Mouse (Mus musculus) neural tube, embryonic 14.5 days (tissue): ENCODE measurements around the gene Fam117a. TPM values are rescaled to one million over a fixed set of nuclear protein-coding genes. Genes with fewer than 3 reads are reported as not detected.

Experiments used
- ATAC-seq: fragments of 200-750 bp; cut with Nextera tagmentation; 2 replicates; pipeline ENCODE4 v1.8.0; 2017; ENCODE audit warnings: low read depth, mild to moderate bottlenecking, moderate TSS enrichment, moderate library complexity
- H3K27ac ChIP-seq: fragments of 300-500 bp; sonication (generic); 2 replicates; pipeline ENCODE4 v1.5.1; 2014; ENCODE audit warnings: low read depth, mild to moderate bottlenecking, control low read depth, low read length, moderate library complexity, mixed read lengths
- H3K27me3 ChIP-seq: fragments of 300-500 bp; sonication (generic); 2 replicates; pipeline ENCODE4 v1.6.1; 2014; ENCODE audit warnings: low read length; ENCODE audit not compliant: control insufficient read depth, insufficient read depth
- H3K36me3 ChIP-seq: fragments of 300-500 bp; sonication (generic); 2 replicates; pipeline ENCODE4 v1.6.1; 2014; ENCODE audit warnings: low read length, mixed read lengths; ENCODE audit not compliant: control insufficient read depth, insufficient read depth
- H3K4me1 ChIP-seq: fragments of 300-500 bp; sonication (generic); 2 replicates; pipeline ENCODE4 v1.6.1; 2014; ENCODE audit warnings: low read length; ENCODE audit not compliant: control insufficient read depth, insufficient read depth
- H3K4me2 ChIP-seq: fragments of 300-500 bp; sonication (generic); 2 replicates; pipeline ENCODE4 v1.6.1; 2014; ENCODE audit warnings: mild to moderate bottlenecking, low read depth, low read length, control low read depth
- H3K4me3 ChIP-seq: fragments of 300-500 bp; sonication (generic); 2 replicates; pipeline ENCODE4 v1.5.1; 2014; ENCODE audit warnings: low read depth, low read length, control low read depth, mixed read lengths
- H3K9ac ChIP-seq: fragments of 300-500 bp; sonication (generic); replicated peaks from 2 replicates; pipeline ENCODE4 v1.6.1; 2014; ENCODE audit warnings: low read depth, mild to moderate bottlenecking, control low read depth, low read length, mixed read lengths
- H3K9me3 ChIP-seq: fragments of 300-500 bp; sonication (generic); 2 replicates; pipeline ENCODE4 v1.6.1; 2016; ENCODE audit warnings: low read length; ENCODE audit not compliant: control insufficient read depth
- WGBS: fragments of 180-500 bp; shearing (Covaris S2); extraction: QIAGEN DNeasy Blood & Tissue Kit; methylation state at CpG from one replicate; pipeline ENCODE4 v1.1.7; 2014; 5-methylcytosine and 5-hydroxymethylcytosine counted together
- polyA plus RNA-seq: library from polyadenylated mRNA; unstranded; fragments of >200 nt; fragmentation: Nextera tagmentation; extraction: Ambion mirVana; gene quantifications from 2 replicates; pipeline ENCODE4 v1.2.1, GENCODE M21; 2014

The Fam117a gene
- polyA plus RNA-seq, 1 experiment from 2014 or later = 1.7 TPM

GRCm38 (mm10) chr11:95365596-95365995 is 28.8 kb downstream of the Fam117a start:
- Histone ChIP-seq H3K36me3 (no peaks in the 10 kb centered on the region), H3K27ac (no peak overlapping the region), H3K27me3 (no peaks in the 10 kb centered on the region), H3K4me3 (no peak overlapping the region), H3K9ac (no peak overlapping the region), H3K4me1 (no peaks in the 10 kb centered on the region; the same call in 1 of the 2 replicates), H3K4me2 (no peak overlapping the region), H3K9me3 (no peaks in the 10 kb centered on the region)
- WGBS = 77% methylated on average over 10 of the region's 10 CpGs
- ATAC-seq = no peak

GRCm38 (mm10) chr11:95366280-95366897 is 29.6 kb downstream of the Fam117a start:
- Histone ChIP-seq H3K27me3 (no peaks in the 10 kb centered on the region), H3K9ac (no peak overlapping the region), H3K36me3 (no peaks in the 10 kb centered on the region), H3K9me3 (no peaks in the 10 kb centered on the region), H3K4me1 (no peaks in the 10 kb centered on the region; the same call in 1 of the 2 replicates), H3K4me2 (no peak overlapping the region), H3K4me3 (no peak overlapping the region), H3K27ac (no peak overlapping the region)
- no peak for ATAC-seq
- WGBS = 80% methylated on average over 6 of the region's 6 CpGs

GRCm38 (mm10) chr11:95367011-95367735 is 30.4 kb downstream of the Fam117a start:
- no peak overlapping the region for H3K27ac ChIP-seq
- WGBS = 87% methylated on average over 8 of the region's 8 CpGs
- no peak overlapping the region for H3K9ac ChIP-seq
- no peak overlapping the region for H3K4me2 ChIP-seq
- H3K4me1 ChIP-seq = no peaks in the 10 kb centered on the region; the same call in 1 of the 2 replicates
- no peak for ATAC-seq
- no peaks in the 10 kb centered on the region for H3K9me3 ChIP-seq
- no peak overlapping the region for H3K4me3 ChIP-seq
- no peaks in the 10 kb centered on the region; the same call in 1 of the 2 replicates for H3K36me3 ChIP-seq
- H3K27me3 ChIP-seq = no peaks in the 10 kb centered on the region

GRCm38 (mm10) chr11:95368231-95368823 is 31.5 kb downstream of the Fam117a start:
- Histone ChIP-seq H3K4me2 (no peak overlapping the region), H3K27ac (no peak overlapping the region), H3K36me3 (no peaks in the 10 kb centered on the region; the same call in 1 of the 2 replicates), H3K4me1 (no peaks in the 10 kb centered on the region; the same call in 1 of the 2 replicates), H3K27me3 (no peaks in the 10 kb centered on the region), H3K4me3 (no peak overlapping the region), H3K9me3 (no peaks in the 10 kb centered on the region), H3K9ac (no peak overlapping the region)
- ATAC-seq = no peak
- WGBS = 95% methylated on average over 8 of the region's 8 CpGs

GRCm38 (mm10) chr11:95368871-95369270 is 32.1 kb downstream of the Fam117a start:
- no peaks in the 10 kb centered on the region for H3K27me3 ChIP-seq
- no peak overlapping the region for H3K9ac ChIP-seq
- H3K9me3 ChIP-seq = no peaks in the 10 kb centered on the region
- ATAC-seq = no peak
- WGBS = 98% methylated on average over 4 of the region's 4 CpGs
- no peak overlapping the region for H3K27ac ChIP-seq
- no peak overlapping the region for H3K4me3 ChIP-seq
- H3K4me2 ChIP-seq = no peak overlapping the region
- no peaks in the 10 kb centered on the region; the same call in 1 of the 2 replicates for H3K36me3 ChIP-seq
- H3K4me1 ChIP-seq = no peaks in the 10 kb centered on the region; the same call in 1 of the 2 replicates

GRCm38 (mm10) chr11:95369964-95370890 is 33.4 kb downstream of the Fam117a start:
- no peak for ATAC-seq
- 74% methylated on average over 15 of the region's 15 CpGs for WGBS
- H3K27ac ChIP-seq = no peak overlapping the region
- no peak overlapping the region for H3K4me2 ChIP-seq
- H3K27me3 ChIP-seq = no peaks in the 10 kb centered on the region
- H3K4me3 ChIP-seq = no peak overlapping the region
- peak overlapping the region; percentile 21; the same call in 1 of the 2 replicates for H3K9ac ChIP-seq
- no peaks in the 10 kb centered on the region for H3K9me3 ChIP-seq
- H3K36me3 ChIP-seq = no peaks in the 10 kb centered on the region; the same call in 1 of the 2 replicates
- H3K4me1 ChIP-seq = no peaks in the 10 kb centered on the region; the same call in 1 of the 2 replicates

GRCm38 (mm10) chr11:95371182-95371581 is 34.4 kb downstream of the Fam117a start:
- Histone ChIP-seq H3K27ac (no peak overlapping the region), H3K4me3 (no peak overlapping the region), H3K27me3 (no peaks in the 10 kb centered on the region), H3K4me1 (no peaks in the 10 kb centered on the region), H3K9ac (no peak overlapping the region), H3K9me3 (no peaks in the 10 kb centered on the region), H3K36me3 (no peaks in the 10 kb centered on the region; the same call in 1 of the 2 replicates), H3K4me2 (no peak overlapping the region)
- WGBS = 96% methylated on average over 7 of the region's 7 CpGs
- ATAC-seq = no peak

- Histone ChIP-seq H3K9me3 (no peaks in the 10 kb centered on the region), H3K4me1 (no peaks in the 10 kb centered on the region), H3K4me3 (no peak overlapping the region), H3K9ac (no peak overlapping the region), H3K4me2 (no peak overlapping the region), H3K27ac (no peak overlapping the region), H3K27me3 (no peaks in the 10 kb centered on the region), H3K36me3 (peaks cover 3% of the 10 kb centered on the region; the same call in 1 of the 2 replicates)
- WGBS = 90% methylated on average over 9 of the region's 9 CpGs
- ATAC-seq = no peak
These were observed 42.1 kb downstream of the Fam117a start for GRCm38 (mm10) chr11:95378926-95379325.
